Mouse (Mus musculus) hindbrain, embryonic 16.5 days (tissue): ENCODE data around the gene Prss48. TPM values are rescaled to one million over a fixed set of nuclear protein-coding genes. Genes with fewer than 3 reads are reported as not detected.

Experiments used
- ATAC-seq: fragments of 200-750 bp; cut with Nextera tagmentation; 2 replicates; pipeline ENCODE4 v1.8.0; 2017; ENCODE audit warnings: moderate TSS enrichment, moderate library complexity
- H3K27ac ChIP-seq: fragments of 300-500 bp; sonication (generic); 2 replicates; pipeline ENCODE4 v1.5.1; 2014; ENCODE audit warnings: low read depth, mild to moderate bottlenecking, control low read depth, low read length, moderate library complexity
- H3K27me3 ChIP-seq: fragments of 300-500 bp; sonication (generic); replicated peaks from 2 replicates; pipeline ENCODE4 v1.6.1; 2014; ENCODE audit warnings: low read length; ENCODE audit not compliant: control insufficient read depth, insufficient read depth
- H3K36me3 ChIP-seq: fragments of 300-500 bp; sonication (generic); 2 replicates; pipeline ENCODE4 v1.6.1; 2014; ENCODE audit warnings: mild to moderate bottlenecking, low read length, moderate library complexity, mixed read lengths; ENCODE audit not compliant: control insufficient read depth, insufficient read depth
- H3K4me1 ChIP-seq: fragments of 300-500 bp; sonication (generic); 2 replicates; pipeline ENCODE4 v1.6.1; 2014; ENCODE audit warnings: low read depth, low read length; ENCODE audit not compliant: control insufficient read depth, insufficient read depth
- H3K4me2 ChIP-seq: fragments of 300-500 bp; sonication (generic); 2 replicates; pipeline ENCODE4 v1.6.1; 2014; ENCODE audit warnings: mild to moderate bottlenecking, low read length, control low read depth, moderate library complexity
- H3K4me3 ChIP-seq: fragments of 300-500 bp; sonication (generic); 2 replicates; pipeline ENCODE4 v1.5.1; 2014; ENCODE audit warnings: mild to moderate bottlenecking, low read length, control low read depth, moderate library complexity
- H3K9ac ChIP-seq: fragments of 300-500 bp; sonication (generic); 2 replicates; pipeline ENCODE4 v1.6.1; 2014; ENCODE audit warnings: low read depth, mild to moderate bottlenecking, control low read depth, low read length, moderate library complexity
- H3K9me3 ChIP-seq: fragments of 300-500 bp; sonication (generic); 2 replicates; pipeline ENCODE4 v1.6.1; 2014; ENCODE audit warnings: mild to moderate bottlenecking, low read length, moderate library complexity; ENCODE audit not compliant: control insufficient read depth
- WGBS: fragments of 180-500 bp; shearing (Covaris S2); extraction: QIAGEN DNeasy Blood & Tissue Kit; methylation state at CpG from one replicate; pipeline ENCODE4 v1.1.7; 2014; 5-methylcytosine and 5-hydroxymethylcytosine counted together
- polyA plus RNA-seq: library from polyadenylated mRNA; unstranded; fragments of >200 nt; fragmentation: Nextera tagmentation; extraction: Ambion mirVana; gene quantifications from 2 replicates; pipeline ENCODE4 v1.2.1, GENCODE M21; 2015

Prss48 gene
- polyA plus RNA-seq, 1 experiment from 2014 or later: not detected

DNA sequence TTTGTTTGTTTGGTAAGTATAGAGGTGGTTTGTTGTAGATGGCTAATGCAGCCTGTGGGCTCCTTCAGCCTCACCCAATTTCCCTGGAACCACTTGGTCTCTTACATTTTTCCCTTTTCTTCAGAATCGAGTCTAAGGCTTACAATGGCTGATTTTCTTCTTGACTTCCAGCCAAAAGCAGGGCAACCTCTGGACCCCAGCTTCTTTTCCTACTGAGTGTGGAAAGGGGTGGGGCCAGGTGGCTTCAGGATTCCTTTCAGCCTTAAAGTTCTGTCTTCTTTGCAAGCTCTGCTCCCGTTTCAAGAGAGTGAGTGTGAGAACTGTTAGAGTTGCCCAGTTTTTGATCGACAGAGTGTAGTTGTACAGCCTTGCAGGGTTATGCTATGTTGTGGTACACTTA is 9.5 kb upstream of the Prss48 start:
- 59% methylated on average over 3 of the region's 3 CpGs for WGBS
- H3K9me3 ChIP-seq: no peaks in the 10 kb centered on the region
- H3K27ac ChIP-seq: no peak overlapping the region
- H3K4me2 ChIP-seq: no peak overlapping the region
- 0 out of 2 replicates have a peak, but pooled peaks cover 2% of the 10 kb centered on the region for H3K36me3 ChIP-seq
- H3K27me3 ChIP-seq: no peaks in the 10 kb centered on the region
- ATAC-seq: no peak
- no peak overlapping the region for H3K9ac ChIP-seq
- no peaks in the 10 kb centered on the region for H3K4me1 ChIP-seq
- no peak overlapping the region for H3K4me3 ChIP-seq

DNA sequence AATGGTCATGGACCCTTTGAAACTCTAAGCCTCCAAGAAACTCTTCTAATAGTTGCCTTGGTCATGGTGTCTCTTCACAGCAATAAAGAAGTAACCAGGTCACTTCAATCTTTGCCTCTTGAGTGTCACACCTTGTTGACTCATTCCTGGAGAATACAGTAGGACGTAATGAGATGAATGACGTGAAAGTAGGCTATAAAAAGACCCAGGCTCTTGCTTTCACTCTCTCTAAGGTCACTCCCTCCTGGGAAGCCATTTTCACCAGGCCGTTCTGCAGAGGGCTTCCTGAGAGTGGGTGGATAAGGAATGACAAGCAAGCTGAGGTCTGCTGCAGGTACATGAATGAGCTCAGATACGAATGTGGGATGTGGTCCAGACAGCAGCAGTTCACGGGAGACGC is 9.1 kb upstream of the Prss48 start:
- Histone ChIP-seq H3K4me1 (no peaks in the 10 kb centered on the region), H3K4me3 (no peak overlapping the region), H3K27ac (no peak overlapping the region), H3K9ac (no peak overlapping the region), H3K4me2 (no peak overlapping the region), H3K27me3 (no peaks in the 10 kb centered on the region), H3K36me3 (0 out of 2 replicates have a peak, but pooled peaks cover 2% of the 10 kb centered on the region), H3K9me3 (no peaks in the 10 kb centered on the region)
- WGBS: 82% methylated on average over 6 of the region's 6 CpGs
- ATAC-seq: no peak

DNA sequence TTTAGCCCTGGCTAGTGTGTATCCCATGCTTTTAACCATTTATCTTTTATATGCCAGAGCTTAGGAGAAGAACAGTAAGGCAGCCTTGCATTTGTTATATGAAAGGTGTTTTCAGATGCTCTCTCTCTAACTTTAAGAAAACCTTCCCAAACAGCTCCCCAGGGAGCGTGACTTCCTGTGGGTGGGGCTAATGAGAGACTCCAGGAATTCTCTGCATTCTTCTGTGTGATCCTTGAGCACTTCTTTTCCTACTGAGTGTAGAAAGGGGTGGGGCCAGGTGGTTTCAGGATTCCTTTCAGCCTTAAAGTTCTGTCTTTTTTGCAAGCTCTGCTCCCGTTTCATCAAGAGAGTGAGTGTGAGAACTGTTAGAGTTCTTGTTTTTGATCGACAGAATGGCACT is 8.3 kb upstream of the Prss48 start:
- H3K9ac ChIP-seq: no peak overlapping the region
- H3K36me3 ChIP-seq: 0 out of 2 replicates have a peak, but pooled peaks cover 2% of the 10 kb centered on the region
- 75% methylated on average over 3 of the region's 3 CpGs for WGBS
- no peak overlapping the region for H3K27ac ChIP-seq
- no peaks in the 10 kb centered on the region for H3K4me1 ChIP-seq
- no peak overlapping the region for H3K4me3 ChIP-seq
- H3K4me2 ChIP-seq: no peak overlapping the region
- no peaks in the 10 kb centered on the region for H3K9me3 ChIP-seq
- no peak for ATAC-seq
- H3K27me3 ChIP-seq: no peaks in the 10 kb centered on the region

DNA sequence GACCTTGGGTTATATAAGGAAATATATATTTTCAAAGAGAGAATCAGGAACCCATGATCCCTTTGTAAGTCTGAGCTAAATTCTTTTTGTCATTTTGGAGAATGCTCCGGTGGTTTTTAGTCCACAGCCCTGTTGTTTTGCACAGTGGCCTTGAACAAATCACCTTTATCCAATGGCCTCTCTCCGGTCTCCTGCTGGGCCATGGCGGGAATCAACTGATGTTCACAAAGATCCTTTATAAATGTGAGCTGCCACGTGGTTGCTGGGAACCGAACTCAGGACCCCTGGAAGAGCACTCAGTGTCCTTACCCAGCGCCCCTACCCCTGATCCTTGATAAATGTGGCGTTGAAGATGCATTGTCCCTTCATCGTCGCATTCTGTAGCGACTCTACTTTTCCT is 2.5 kb upstream of the Prss48 start:
- no peaks in the 10 kb centered on the region for H3K9me3 ChIP-seq
- 87% methylated on average over 10 of the region's 10 CpGs for WGBS

DNA sequence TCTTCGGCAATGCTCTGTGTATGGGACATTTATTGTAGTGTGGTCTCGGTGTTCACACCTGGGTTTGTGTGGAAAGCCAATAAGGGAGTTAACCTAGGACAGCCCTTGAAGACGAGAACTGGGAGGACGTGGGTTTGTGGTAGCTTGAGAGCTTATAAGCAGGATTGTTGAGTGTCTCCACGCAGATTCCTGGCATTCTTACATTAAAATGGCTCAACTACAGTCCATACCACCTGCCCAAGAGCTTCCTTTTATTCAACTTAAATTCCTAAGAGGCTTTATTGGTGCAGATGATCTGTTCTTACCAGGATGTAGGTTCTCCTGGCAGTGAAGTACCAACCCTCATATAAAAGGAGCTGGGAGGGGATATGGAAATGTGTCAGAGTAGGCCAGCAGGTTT is 649 bp upstream of the Prss48 start:
- no peaks in the 10 kb centered on the region for H3K4me1 ChIP-seq
- H3K4me3 ChIP-seq: no peak overlapping the region
- 91% methylated on average over 5 of the region's 5 CpGs for WGBS
- no peaks in the 10 kb centered on the region for H3K27me3 ChIP-seq
- no peaks in the 10 kb centered on the region for H3K9me3 ChIP-seq
- H3K36me3 ChIP-seq: no peaks in the 10 kb centered on the region
- no peak overlapping the region for H3K27ac ChIP-seq
- H3K4me2 ChIP-seq: no peak overlapping the region
- ATAC-seq: no peak
- no peak overlapping the region for H3K9ac ChIP-seq

More for the DNA sequence above, 2.5 kb upstream of the Prss48 start:
- no peak for ATAC-seq
- Histone ChIP-seq H3K27ac (no peak overlapping the region), H3K4me2 (no peak overlapping the region), H3K4me1 (no peaks in the 10 kb centered on the region), H3K4me3 (no peak overlapping the region), H3K9ac (no peak overlapping the region), H3K36me3 (0 out of 2 replicates have a peak, but pooled peaks cover 2% of the 10 kb centered on the region), H3K27me3 (no peaks in the 10 kb centered on the region)

DNA sequence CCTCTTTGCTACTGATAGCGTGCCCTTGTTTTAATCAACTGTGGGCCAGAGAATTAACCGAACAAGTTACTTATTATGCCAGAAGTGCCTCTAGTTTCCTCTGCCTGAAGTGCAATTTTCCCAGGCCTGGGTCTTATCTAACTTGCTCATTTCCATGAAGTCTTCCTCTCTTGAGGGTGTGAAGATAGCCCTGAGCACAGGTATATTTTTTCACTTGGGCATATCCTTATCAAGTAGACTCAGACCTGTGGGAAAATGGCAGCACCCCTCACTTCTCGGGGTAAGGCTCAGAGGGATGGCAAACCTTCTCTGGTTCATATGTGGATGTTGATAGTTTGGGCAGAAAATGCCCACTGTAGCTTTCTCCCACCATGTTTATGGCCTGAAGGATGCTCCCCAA is 1.0 kb downstream of the Prss48 start:
- H3K9me3 ChIP-seq: no peaks in the 10 kb centered on the region
- H3K4me1 ChIP-seq: no peaks in the 10 kb centered on the region
- ATAC-seq: no peak
- H3K36me3 ChIP-seq: no peaks in the 10 kb centered on the region
- H3K27me3 ChIP-seq: no peaks in the 10 kb centered on the region
- WGBS: 91% methylated on average over 3 of the region's 3 CpGs
- H3K4me2 ChIP-seq: no peak overlapping the region
- no peak overlapping the region for H3K27ac ChIP-seq
- H3K9ac ChIP-seq: no peak overlapping the region
- no peak overlapping the region for H3K4me3 ChIP-seq

DNA sequence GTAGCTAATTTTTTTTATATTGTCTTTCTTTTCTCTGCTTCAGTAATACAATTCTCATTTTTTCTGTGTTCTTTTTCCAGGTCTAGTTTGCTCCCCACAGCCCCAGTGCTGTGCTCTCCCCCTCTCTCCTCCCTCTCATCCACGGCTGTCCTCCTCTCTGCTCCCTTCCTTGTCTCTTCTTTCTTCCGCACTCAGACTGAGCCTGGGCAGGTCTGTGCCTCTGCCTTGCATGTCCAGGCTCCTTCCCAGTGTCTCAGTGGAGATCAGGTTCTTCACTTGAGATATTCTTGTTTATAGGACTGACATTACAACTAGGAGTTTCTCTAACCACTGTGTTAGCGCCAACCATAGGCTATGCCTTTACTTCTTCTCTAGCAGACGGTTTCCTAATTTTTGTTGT is 7.6 kb downstream of the Prss48 start:
- Histone ChIP-seq H3K4me2 (no peak overlapping the region), H3K9ac (no peak overlapping the region), H3K4me3 (no peak overlapping the region), H3K4me1 (no peaks in the 10 kb centered on the region), H3K9me3 (no peaks in the 10 kb centered on the region), H3K27me3 (no peaks in the 10 kb centered on the region), H3K27ac (no peak overlapping the region), H3K36me3 (no peaks in the 10 kb centered on the region)
- WGBS: 89% methylated on average over 4 of the region's 4 CpGs
- no peak for ATAC-seq

DNA sequence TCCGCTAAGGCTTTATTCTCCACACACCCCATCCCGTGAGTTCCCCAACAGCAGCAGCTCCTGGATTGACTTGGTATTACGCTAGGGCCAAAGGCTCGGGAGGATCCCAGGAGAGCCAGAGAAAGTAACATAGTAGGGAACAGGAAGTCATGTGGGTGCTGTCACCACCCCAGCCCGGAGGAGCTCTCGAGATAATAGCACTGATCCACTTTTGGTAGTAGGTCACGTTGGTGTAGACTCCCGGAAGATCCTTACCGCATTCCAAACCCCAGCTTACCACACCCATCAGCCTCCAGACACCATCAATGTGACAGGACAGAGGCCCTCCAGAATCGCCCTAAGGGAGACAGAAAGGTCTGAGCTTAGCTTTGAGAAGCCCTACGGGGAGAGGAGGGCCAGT is 8.5 kb downstream of the Prss48 start:
- H3K4me2 ChIP-seq: no peak overlapping the region
- ATAC-seq: no peak

DNA sequence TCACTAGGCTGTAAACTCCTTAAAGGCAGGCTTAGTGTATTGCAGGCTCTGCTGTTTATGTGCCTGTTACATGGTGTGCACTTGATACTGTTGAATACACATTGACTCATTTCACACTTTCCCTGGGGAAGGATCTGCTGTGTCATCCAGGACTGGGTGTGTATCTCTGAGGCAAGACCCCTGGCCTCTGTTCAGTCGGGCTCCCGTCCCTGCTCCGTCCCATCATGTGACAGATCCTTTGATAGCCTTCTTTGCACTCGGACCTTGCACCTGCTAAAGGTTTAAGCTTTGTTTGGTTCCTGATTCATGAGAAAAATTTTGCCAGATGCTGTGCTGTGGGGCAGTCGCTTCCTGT is 10.5 kb downstream of the Prss48 start:
- WGBS: 70% methylated on average over 5 of the region's 5 CpGs
- H3K4me1 ChIP-seq: no peaks in the 10 kb centered on the region
- H3K9me3 ChIP-seq: no peaks in the 10 kb centered on the region
- no peak for ATAC-seq
- no peaks in the 10 kb centered on the region for H3K36me3 ChIP-seq
- H3K4me3 ChIP-seq: no peak overlapping the region
- no peaks in the 10 kb centered on the region for H3K27me3 ChIP-seq
- no peak overlapping the region for H3K4me2 ChIP-seq
- H3K27ac ChIP-seq: no peak overlapping the region
- H3K9ac ChIP-seq: no peak overlapping the region

More for the DNA sequence above, 8.5 kb downstream of the Prss48 start:
- Histone ChIP-seq H3K9me3 (no peaks in the 10 kb centered on the region), H3K27ac (no peak overlapping the region), H3K27me3 (no peaks in the 10 kb centered on the region), H3K4me3 (no peak overlapping the region), H3K4me1 (no peaks in the 10 kb centered on the region), H3K36me3 (no peaks in the 10 kb centered on the region), H3K9ac (no peak overlapping the region)
- 86% methylated on average over 11 of the region's 11 CpGs for WGBS

DNA sequence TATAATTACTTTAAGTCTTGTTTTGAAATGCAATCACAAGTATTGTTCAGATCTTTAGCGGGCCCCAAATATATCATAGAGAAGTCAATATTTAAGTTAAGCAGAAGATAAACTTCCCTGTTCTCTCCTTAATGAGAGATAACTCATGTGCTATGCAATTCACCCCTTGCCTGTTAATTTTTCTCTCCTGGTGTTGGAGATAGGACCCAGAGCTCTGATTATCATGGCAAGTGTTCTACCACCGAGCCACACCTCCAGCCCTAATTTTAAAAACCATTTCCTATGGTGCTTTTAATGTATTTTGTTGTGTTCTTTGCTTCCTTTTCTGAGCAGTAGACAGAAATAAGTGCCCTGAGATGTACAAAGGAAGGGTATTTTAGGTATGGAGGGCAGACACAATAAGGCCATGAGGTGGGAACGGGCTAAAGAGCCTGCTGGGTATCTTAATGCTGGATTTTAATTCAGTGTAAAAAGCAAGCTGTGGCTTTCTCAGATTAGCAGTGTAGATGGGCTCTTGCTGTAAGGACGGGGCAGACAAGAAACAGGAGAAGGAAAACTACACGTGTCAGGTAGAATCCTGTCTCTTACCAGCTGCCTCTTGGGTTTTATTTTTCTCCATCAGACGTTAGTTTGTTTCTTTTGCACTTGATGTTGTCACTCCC is 11.0 kb downstream of the Prss48 start:
- H3K4me3 ChIP-seq: no peak overlapping the region
- 79% methylated on average over 6 of the region's 6 CpGs for WGBS
- ATAC-seq: no peak

More for the DNA sequence above, 11.0 kb downstream of the Prss48 start:
- no peak overlapping the region for H3K27ac ChIP-seq
- no peaks in the 10 kb centered on the region for H3K36me3 ChIP-seq
- H3K27me3 ChIP-seq: no peaks in the 10 kb centered on the region
- no peak overlapping the region for H3K9ac ChIP-seq
- no peaks in the 10 kb centered on the region for H3K9me3 ChIP-seq
- H3K4me1 ChIP-seq: no peaks in the 10 kb centered on the region
- no peak overlapping the region for H3K4me2 ChIP-seq
